ENCODE assay signal across 8 mouse cellular contexts in genomic region chr8:104170118-104171049, GRCm38 (mm10). TPM values are rescaled to one million over a fixed set of nuclear protein-coding genes. Genes with fewer than 3 reads are reported as not detected.
DNase-seq lines count a peak whose midpoint lies in the region; ATAC-seq and TF ChIP-seq lines count a peak whose summit lies in the region.

Gene Bean1, plus strand, starts transcription at chr8:104170442.

- no peak for TF ChIP-seq POLR2A in spleen, adult 2 months (IDR thresholded peaks at IDR 0.05; ENCODE audit: low read depth, low read length)

- H3K4me1 ChIP-seq in spleen, adult 2 months (ENCODE audit: control insufficient read depth, insufficient read depth, insufficient read length): peaks cover 8% of the 10 kb centered on the region; the same call in 1 of the 2 replicates
- no peaks in the 10 kb centered on the region for H3K4me1 ChIP-seq in embryonic facial prominence, embryonic 12.5 days
- peaks cover 9% of the 10 kb centered on the region; the same call in 1 of the 2 replicates for H3K4me1 ChIP-seq in heart, embryonic 10.5 days
- peaks cover 6% of the 10 kb centered on the region; the same call in 1 of the 2 replicates for H3K4me1 ChIP-seq in kidney, embryonic 16.5 days (ENCODE audit: insufficient read depth, low read length)
- H3K4me1 ChIP-seq in lung, embryonic 14.5 days (ENCODE audit: insufficient read depth): no peaks in the 10 kb centered on the region

- H3K4me2 ChIP-seq in embryonic facial prominence, embryonic 12.5 days (replicated peaks): peak within 1 kb of the TSS; percentile 97
- peak within 1 kb of the TSS; percentile 99 for H3K4me2 ChIP-seq in kidney, embryonic 16.5 days (replicated peaks; ENCODE audit: low read depth, low read length)
- peak within 1 kb of the TSS; percentile 96 for H3K4me2 ChIP-seq in lung, embryonic 14.5 days

- H3K27ac ChIP-seq in spleen, adult 2 months (ENCODE audit: insufficient read depth, low read length): no peak within 1 kb of the TSS
- no peak within 1 kb of the TSS for H3K27ac ChIP-seq in embryonic facial prominence, embryonic 12.5 days
- peak within 1 kb of the TSS; percentile 77 for H3K27ac ChIP-seq in heart, embryonic 10.5 days
- no peak within 1 kb of the TSS for H3K27ac ChIP-seq in kidney, embryonic 16.5 days (ENCODE audit: low read length)
- no peak within 1 kb of the TSS for H3K27ac ChIP-seq in lung, embryonic 14.5 days (ENCODE audit: low read depth)

- peak; percentile 76 for ATAC-seq in embryonic facial prominence, embryonic 12.5 days (ENCODE audit: insufficient number of reproducible peaks, insufficient read depth, low FRiP score, low TSS enrichment)
- peak; percentile 91 for ATAC-seq in kidney, embryonic 16.5 days (ENCODE audit: low FRiP score, low TSS enrichment)
- peak; percentile 86 for ATAC-seq in lung, embryonic 14.5 days (ENCODE audit: insufficient read depth)
- ATAC-seq in inflammation-experienced regulatory T-cells, adult 6 months: no peak

- H3K9ac ChIP-seq in embryonic facial prominence, embryonic 12.5 days: peak within 1 kb of the TSS; percentile 78
- peak within 1 kb of the TSS; percentile 77 for H3K9ac ChIP-seq in kidney, embryonic 16.5 days (replicated peaks; ENCODE audit: low read length)
- H3K9ac ChIP-seq in lung, embryonic 14.5 days: peak within 1 kb of the TSS; percentile 59

- peak in 1 of 2 experiments; percentile 33 for DNase-seq in spleen, adult 2 months (ENCODE audit: low read depth in 1 of 2, low spot score in 2 of 2)
- DNase-seq in spleen, adult 12 weeks (ENCODE audit: low spot score): no peak
- DNase-seq in heart, embryonic 10.5 days (ENCODE audit: low spot score): no peak
- peak; percentile 61 for DNase-seq in lung, embryonic 14.5 days
- peak; percentile 18 for DNase-seq in ovary, postnatal 14 days (ENCODE audit: low spot score)

- H3K4me3 ChIP-seq in spleen, adult 2 months (ENCODE audit: extremely low read depth, insufficient read depth, insufficient read length): peak within 1 kb of the TSS; percentile 41; the same call in 1 of the 2 replicates
- peak within 1 kb of the TSS; percentile 73 for H3K4me3 ChIP-seq in embryonic facial prominence, embryonic 12.5 days
- H3K4me3 ChIP-seq in heart, embryonic 10.5 days: peak within 1 kb of the TSS; percentile 69
- H3K4me3 ChIP-seq in kidney, embryonic 16.5 days (ENCODE audit: low read length): peak within 1 kb of the TSS; percentile 67
- peak within 1 kb of the TSS; percentile 59 for H3K4me3 ChIP-seq in lung, embryonic 14.5 days (ENCODE audit: low read depth, low read length)

- H3K36me3 ChIP-seq in spleen, adult 2 months (ENCODE audit: control insufficient read depth, insufficient read depth, low read length): no peaks in the 10 kb centered on the region
- H3K36me3 ChIP-seq in embryonic facial prominence, embryonic 12.5 days: no peaks in the 10 kb centered on the region
- no peaks in the 10 kb centered on the region for H3K36me3 ChIP-seq in heart, embryonic 10.5 days
- no peaks in the 10 kb centered on the region for H3K36me3 ChIP-seq in kidney, embryonic 16.5 days (ENCODE audit: insufficient read depth, low read length)
- H3K36me3 ChIP-seq in lung, embryonic 14.5 days (ENCODE audit: insufficient read depth): no peaks in the 10 kb centered on the region

- no peak for TF ChIP-seq CTCF in spleen, adult 2 months (IDR thresholded peaks at IDR 0.05; ENCODE audit: extremely low read depth, insufficient read depth, insufficient read length, insufficient replicate concordance)
- TF ChIP-seq CTCF in lung, embryonic 14.5 days (IDR thresholded peaks at IDR 0.05; ENCODE audit: low read depth): no peak

- H3K9me3 ChIP-seq in embryonic facial prominence, embryonic 12.5 days: no peaks in the 10 kb centered on the region
- H3K9me3 ChIP-seq in heart, embryonic 10.5 days: no peaks in the 10 kb centered on the region
- H3K9me3 ChIP-seq in kidney, embryonic 16.5 days (ENCODE audit: low read length): no peaks in the 10 kb centered on the region
- H3K9me3 ChIP-seq in lung, embryonic 14.5 days (ENCODE audit: low read depth, low read length): no peaks in the 10 kb centered on the region

- H3K27me3 ChIP-seq in spleen, adult 2 months (ENCODE audit: control insufficient read depth, insufficient read depth, low read length): peaks cover 17% of the 10 kb centered on the region
- peaks cover 51% of the 10 kb centered on the region for H3K27me3 ChIP-seq in embryonic facial prominence, embryonic 12.5 days
- H3K27me3 ChIP-seq in heart, embryonic 10.5 days (ENCODE audit: insufficient read depth, poor library complexity, severe bottlenecking): peaks cover 60% of the 10 kb centered on the region
- H3K27me3 ChIP-seq in kidney, embryonic 16.5 days (ENCODE audit: insufficient read depth, low read length): peaks cover 28% of the 10 kb centered on the region
- H3K27me3 ChIP-seq in lung, embryonic 14.5 days (ENCODE audit: insufficient read depth, low read length): peaks cover 45% of the 10 kb centered on the region

- 3% methylated on average over 84 of the region's 87 CpGs for WGBS in spleen, adult 2 months
- WGBS in embryonic facial prominence, embryonic 12.5 days: 1% methylated on average over 79 of the region's 87 CpGs
- 2% methylated on average over 82 of the region's 87 CpGs for WGBS in heart, embryonic 10.5 days
- WGBS in kidney, embryonic 16.5 days: 1% methylated on average over 73 of the region's 87 CpGs
- WGBS in lung, embryonic 14.5 days: 2% methylated on average over 84 of the region's 87 CpGs

RNA-seq across cellular contexts. Expression of gene Bean1, which starts in this region (rescaled TPM):
- 0.63 and 0.72 TPM in 2 replicates for polyA plus RNA-seq in spleen, adult 2 months (2012; rRNA removed)
- 0.92 and 1.4 TPM in 2 replicates for polyA plus RNA-seq in embryonic facial prominence, embryonic 12.5 days (2016; fragmentation: Nextera tagmentation; extraction: Ambion mirVana)
- 0.07 and 0.23 TPM in 2 replicates for polyA plus RNA-seq in heart, embryonic 10.5 days (2016; fragmentation: Nextera tagmentation; extraction: Ambion mirVana)
- 2.3 and 2.5 TPM in 2 replicates for polyA plus RNA-seq in kidney, embryonic 16.5 days (2015; fragmentation: Nextera tagmentation; extraction: Ambion mirVana)
- polyA plus RNA-seq in lung, embryonic 14.5 days (2014; fragmentation: Nextera tagmentation; extraction: Ambion mirVana): 0.74 and 0.86 TPM in 2 replicates
- not detected for polyA plus RNA-seq in inflammation-experienced regulatory T-cells, adult 6 months (2017; shearing (Covaris generic))

Comparison
In these comparisons a context has a peak if more than half of its experiments do, and no peak if none do; other contexts are left out.
1. Peak in DNase-seq, ATAC-seq, H3K4me3 ChIP-seq, H3K9ac ChIP-seq and H3K4me2 ChIP-seq in lung, embryonic 14.5 days; RNA of the gene not detected or under 1 TPM.